Mouse (Mus musculus) midbrain, embryonic 11.5 days (tissue): ENCODE data around the gene Foxe3. TPM values are rescaled to one million over a fixed set of nuclear protein-coding genes. Genes with fewer than 3 reads are reported as not detected.

ENCODE experiments used
- polyA plus RNA-seq: library from polyadenylated mRNA; unstranded; fragments of >200 nt; fragmentation: Nextera tagmentation; extraction: Ambion mirVana; gene quantifications from 2 replicates; pipeline ENCODE4 v1.2.1, GENCODE M21; 2014

Gene Foxe3
- polyA plus RNA-seq, 1 experiment from 2014 or later, result 1.1 TPM

Other genes starting within 250 kb of the Foxe3 start
- not detected in 2 replicates for gene Gm12830, start 104.3 kb downstream of the Foxe3 start, polyA plus RNA-seq
- gene Foxd2, start 17.1 kb downstream of the Foxe3 start, polyA plus RNA-seq, result 2.0 and 2.4 TPM in 2 replicates
- gene Cmpk1, start 61.2 kb upstream of the Foxe3 start, polyA plus RNA-seq, result 145 and 152 TPM in 2 replicates
- gene Stil, start 74.1 kb upstream of the Foxe3 start, polyA plus RNA-seq, result 19.7 and 24.8 TPM in 2 replicates
- gene Tal1, start 130.4 kb upstream of the Foxe3 start, polyA plus RNA-seq, result 18.4 and 19.8 TPM in 2 replicates
- 14.6 and 16.6 TPM in 2 replicates for gene Pdzk1ip1, start 162.7 kb upstream of the Foxe3 start, polyA plus RNA-seq
- 0.90 and 1.4 TPM in 2 replicates for gene Cyp4x1, start 208.3 kb upstream of the Foxe3 start, polyA plus RNA-seq